Mouse (Mus musculus): ENCODE measurements at regions not wholly inside any gene's neighbourhood (a gene's known extent, or its start where the extent isn't known, plus 50 kb on each side); places are given as distances from the start of the nearest gene placed in this dataset.

DNA sequence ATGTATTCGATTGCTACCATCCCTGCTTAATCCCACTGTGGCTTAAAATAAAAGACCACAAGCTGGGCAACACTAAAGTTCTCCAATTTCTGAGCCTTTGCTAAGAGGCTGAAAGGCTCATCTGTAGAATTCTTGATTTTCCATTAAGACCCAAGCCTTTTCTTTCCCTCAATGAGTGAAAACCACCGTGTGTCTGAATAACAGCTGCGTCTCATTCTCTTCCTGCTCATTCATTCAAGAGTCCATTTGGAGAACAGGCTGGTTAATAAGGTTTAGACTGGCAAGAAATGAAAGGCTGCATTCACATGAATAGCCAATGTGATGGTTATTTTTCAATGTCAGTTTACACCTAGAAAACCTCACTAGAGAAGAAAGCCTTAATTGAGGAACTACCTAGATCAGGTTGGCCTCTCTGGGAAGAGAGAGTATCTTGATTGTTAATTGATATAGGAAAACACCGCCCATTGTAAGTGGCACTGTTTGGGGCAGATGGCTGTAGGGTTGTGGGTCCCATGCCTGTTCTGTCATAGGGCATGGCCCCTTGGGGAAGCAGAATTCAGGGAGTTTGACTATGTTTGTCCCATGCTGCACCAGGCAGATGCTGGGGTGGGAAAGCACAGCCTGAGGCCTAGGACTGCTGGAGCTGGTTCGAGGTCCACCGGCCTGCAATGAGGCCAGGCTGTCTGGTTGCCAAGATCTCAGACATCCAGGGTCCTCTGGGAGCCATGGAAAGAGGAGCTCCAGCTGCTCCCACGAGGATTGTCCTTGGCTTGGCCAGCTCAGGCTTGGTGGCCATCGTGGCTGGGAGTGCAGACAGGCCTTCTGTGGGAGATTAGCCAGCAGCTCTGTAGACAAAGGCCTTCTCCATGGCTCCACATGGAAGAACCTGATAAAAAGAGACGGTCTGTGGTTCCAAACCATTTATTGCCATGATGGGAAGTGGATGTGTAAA lies 161.3 kb upstream of the Castor2 start:
- no peak for ATAC-seq (ENCODE audit: insufficient number of reproducible peaks, low FRiP score, low TSS enrichment)

GRCm38 (mm10) chr5:133935451-133935850 lies 164.1 kb upstream of the Castor2 start:
- ATAC-seq (ENCODE audit: insufficient number of reproducible peaks, low FRiP score, low TSS enrichment), result no peak

- ATAC-seq (ENCODE audit: insufficient number of reproducible peaks, low FRiP score, low TSS enrichment), result no peak
Measured at GRCm38 (mm10) chr5:133935006-133935405, 164.5 kb upstream of the Castor2 start.

DNA sequence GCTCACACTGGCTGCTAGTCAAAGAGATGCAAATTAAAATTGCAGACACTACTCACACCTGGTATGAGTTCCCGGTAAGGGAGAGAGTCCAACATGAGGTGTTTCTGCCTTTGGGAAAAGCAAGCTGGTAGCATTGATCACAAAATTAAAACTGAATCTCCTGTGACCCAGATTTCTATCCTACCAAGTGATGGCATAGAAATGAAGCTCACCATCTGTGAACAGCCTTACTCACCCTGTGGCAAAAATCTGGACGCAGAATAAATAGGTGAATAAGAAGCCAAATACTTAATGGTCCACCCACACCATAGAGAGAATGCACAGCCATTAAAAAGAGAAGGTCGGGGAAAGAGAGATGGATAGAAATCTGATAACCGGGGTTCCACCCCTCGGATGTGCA lies 169.4 kb upstream of the Castor2 start:
- peak; percentile 69 for ATAC-seq (ENCODE audit: insufficient number of reproducible peaks, low FRiP score, low TSS enrichment)

- ATAC-seq (ENCODE audit: insufficient number of reproducible peaks, low FRiP score, low TSS enrichment), result no peak
Measured at GRCm38 (mm10) chr5:133927054-133927453, 172.5 kb upstream of the Castor2 start.

GRCm38 (mm10) chr5:133925184-133925900 lies 174.2 kb upstream of the Castor2 start:
- peak; percentile 92 for ATAC-seq (ENCODE audit: insufficient number of reproducible peaks, low FRiP score, low TSS enrichment)

- no peak for ATAC-seq (ENCODE audit: insufficient number of reproducible peaks, low FRiP score, low TSS enrichment)
Measured at GRCm38 (mm10) chr5:133922181-133922580, 177.3 kb upstream of the Castor2 start.

DNA sequence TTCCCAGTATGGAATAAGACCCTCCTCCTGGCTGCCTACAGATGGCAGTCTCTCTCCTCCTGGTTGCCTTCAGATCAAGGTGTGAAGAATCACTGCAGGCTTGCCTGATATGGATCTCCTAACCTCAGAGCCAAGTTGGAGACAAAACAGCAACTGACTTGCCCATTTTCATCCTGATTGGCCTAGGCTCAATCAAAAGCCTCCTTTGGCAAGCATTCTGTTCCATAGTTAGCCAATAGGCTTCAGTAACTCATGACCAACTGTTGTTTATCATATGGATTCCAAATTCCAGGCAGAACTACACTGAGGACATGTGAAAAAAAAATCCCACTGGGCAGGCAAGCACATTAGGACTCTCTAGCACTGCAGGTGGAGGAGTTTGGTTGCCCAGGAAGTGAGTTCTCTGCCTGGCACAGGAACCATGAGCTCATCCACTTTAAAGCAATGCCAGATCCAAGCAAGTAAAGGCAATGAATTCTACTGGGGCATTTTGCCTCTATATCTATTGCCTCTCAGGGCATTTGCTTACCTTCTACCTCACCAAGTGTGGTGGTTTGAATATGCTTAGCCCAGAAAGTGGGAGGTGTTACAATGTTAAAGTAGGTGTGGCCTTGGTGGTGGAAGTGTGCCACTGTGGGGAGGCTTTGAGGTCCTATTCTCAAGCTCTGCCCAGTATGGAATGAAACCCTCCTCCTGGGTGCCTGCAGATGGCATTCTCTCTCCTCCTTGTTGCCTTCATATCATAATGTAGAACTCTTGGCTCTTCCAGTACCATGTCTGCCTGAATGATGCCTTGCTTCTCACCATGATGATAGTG lies 183.6 kb upstream of the Castor2 start:
- peak; percentile 81 for ATAC-seq (ENCODE audit: insufficient number of reproducible peaks, low FRiP score, low TSS enrichment)

GRCm38 (mm10) chr5:133907442-133907841 lies 192.1 kb upstream of the Castor2 start:
- no peak for ATAC-seq (ENCODE audit: insufficient number of reproducible peaks, low FRiP score, low TSS enrichment)

GRCm38 (mm10) chr5:133898025-133898598 lies 201.4 kb upstream of the Castor2 start:
- peak; percentile 80 for ATAC-seq (ENCODE audit: insufficient number of reproducible peaks, low FRiP score, low TSS enrichment)

GRCm38 (mm10) chr5:133890728-133891127 lies 208.8 kb upstream of the Castor2 start:
- ATAC-seq (ENCODE audit: insufficient number of reproducible peaks, low FRiP score, low TSS enrichment), result no peak

GRCm38 (mm10) chr5:133889841-133890240 lies 209.7 kb upstream of the Castor2 start:
- ATAC-seq (ENCODE audit: insufficient number of reproducible peaks, low FRiP score, low TSS enrichment), result peak; percentile 87

DNA sequence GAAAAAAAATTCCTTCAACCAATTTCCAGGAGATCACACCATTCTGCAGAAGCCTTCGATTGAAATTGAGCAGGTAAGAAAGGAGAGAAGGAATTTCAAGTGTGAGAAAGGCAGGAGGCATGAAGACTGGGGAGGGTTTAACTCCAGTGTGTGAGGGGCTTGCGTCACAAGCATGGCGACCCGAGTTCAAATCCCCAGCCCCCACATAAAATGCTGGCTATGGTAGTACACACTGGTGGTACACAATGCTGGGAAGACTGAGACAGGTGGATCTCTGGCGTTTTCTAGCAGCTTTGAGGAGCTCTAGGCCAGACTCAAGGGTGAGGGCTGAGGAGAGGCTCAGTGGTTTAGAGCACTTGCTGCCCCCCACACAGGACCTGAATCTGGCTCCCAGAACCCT lies 214.0 kb upstream of the Castor2 start:
- no peak for ATAC-seq (ENCODE audit: insufficient number of reproducible peaks, low FRiP score, low TSS enrichment)

DNA sequence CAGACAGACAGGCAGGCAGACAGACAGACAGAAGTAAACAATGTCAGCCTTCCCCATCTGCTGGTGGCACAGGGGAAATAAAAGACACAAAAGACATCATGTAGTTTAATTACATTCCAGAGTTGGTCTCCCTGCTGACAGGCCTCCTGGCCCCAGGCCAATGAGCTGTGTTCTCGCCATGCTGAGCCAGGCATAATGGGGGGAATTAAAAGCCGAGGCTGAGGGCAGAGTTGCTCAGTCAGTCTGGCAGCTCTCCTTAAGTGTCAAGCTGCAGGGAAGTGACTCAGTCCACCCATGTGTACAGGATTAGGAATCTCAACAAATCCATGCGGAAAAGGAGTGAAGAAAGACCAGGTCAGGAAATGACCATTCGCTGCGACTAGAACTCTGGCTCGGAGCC lies 214.5 kb upstream of the Castor2 start:
- ATAC-seq (ENCODE audit: insufficient number of reproducible peaks, low FRiP score, low TSS enrichment), result 0 out of 2 replicates have a peak, but pooled peaks have one; percentile 50

DNA sequence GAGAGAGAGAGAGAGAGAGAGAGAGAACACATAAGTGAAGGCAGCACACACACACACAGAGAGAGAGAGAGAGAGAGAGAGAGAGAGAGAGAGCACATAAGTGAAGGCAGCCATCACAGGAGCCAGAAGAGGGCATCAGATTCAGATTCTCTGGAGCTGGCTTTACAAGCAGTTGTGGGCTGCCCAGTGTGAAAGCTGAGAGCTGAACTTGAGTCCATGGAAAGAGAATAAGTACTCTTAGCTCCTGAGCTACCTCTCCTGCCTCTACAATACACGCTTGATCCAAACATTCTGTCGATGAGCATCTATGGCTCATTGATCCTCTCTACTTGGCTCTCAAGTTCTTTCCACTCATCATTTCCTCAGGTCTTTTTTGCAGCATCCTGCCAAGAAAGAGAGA lies 214.9 kb upstream of the Castor2 start:
- no peak for ATAC-seq (ENCODE audit: insufficient number of reproducible peaks, low FRiP score, low TSS enrichment)

GRCm38 (mm10) chr5:133844483-133844882 lies 255.0 kb upstream of the Castor2 start:
- ATAC-seq (ENCODE audit: insufficient number of reproducible peaks, low FRiP score, low TSS enrichment), result no peak

- ATAC-seq (ENCODE audit: insufficient number of reproducible peaks, low FRiP score, low TSS enrichment), result peak; percentile 90
Measured at GRCm38 (mm10) chr5:133842059-133842706, 257.3 kb upstream of the Castor2 start.

- no peak for ATAC-seq (ENCODE audit: insufficient number of reproducible peaks, low FRiP score, low TSS enrichment)
Measured at GRCm38 (mm10) chr5:133838286-133838685, 261.2 kb upstream of the Castor2 start.

- no peak for ATAC-seq (ENCODE audit: insufficient number of reproducible peaks, low FRiP score, low TSS enrichment)
Measured at GRCm38 (mm10) chr5:133833217-133833616, 266.3 kb upstream of the Castor2 start.

DNA sequence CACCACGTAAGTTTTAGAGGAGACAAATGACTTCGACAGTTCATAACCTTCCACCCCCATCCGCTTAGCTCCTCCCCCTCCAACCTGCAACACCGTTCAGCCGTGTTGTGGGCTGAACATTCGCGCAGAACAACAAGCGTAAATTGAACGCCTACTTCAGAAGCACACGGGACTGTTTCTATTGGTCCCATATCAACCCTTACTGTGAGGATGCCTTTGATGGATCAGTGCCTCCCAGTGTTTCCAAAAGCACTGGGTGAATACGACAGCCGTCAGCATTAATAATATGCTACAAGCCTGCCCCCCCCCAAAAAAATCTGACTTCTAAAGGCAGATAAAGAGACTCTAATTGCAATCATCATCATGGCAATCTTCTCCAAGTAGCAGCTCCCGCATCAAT lies 271.3 kb upstream of the Castor2 start:
- no peak for ATAC-seq (ENCODE audit: insufficient number of reproducible peaks, low FRiP score, low TSS enrichment)
